Comparison of ENCODE assay signal across 8 mouse cellular contexts in the genomic region with DNA sequence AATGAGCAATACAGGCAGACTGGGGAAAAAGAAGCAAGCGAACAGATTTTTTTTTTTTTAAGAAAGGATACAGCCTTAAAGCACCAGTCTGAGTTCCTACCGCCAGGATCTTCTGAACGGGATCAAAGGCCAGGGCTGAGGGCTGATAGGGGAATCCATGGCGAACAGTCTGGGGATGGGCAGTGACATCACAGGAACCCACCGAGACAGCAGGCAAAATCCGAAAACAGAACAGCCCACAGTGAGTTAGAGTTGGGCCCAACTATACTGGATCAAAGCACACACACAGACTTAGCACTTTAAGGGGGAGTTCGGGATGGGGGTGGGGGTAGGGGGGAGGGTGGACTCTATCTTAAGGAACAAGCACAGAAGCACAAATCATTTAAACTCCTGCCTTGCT. TPM values are rescaled to one million over a fixed set of nuclear protein-coding genes. Genes with fewer than 3 reads are reported as not detected.
DNase-seq lines count a peak whose midpoint lies in the region; ATAC-seq lines count a peak whose summit lies in the region.

No protein-coding gene starts in this region.

- WGBS in kidney, embryonic 14.5 days = 7% methylated on average over 7 of the region's 7 CpGs
- 14% methylated on average over 7 of the region's 7 CpGs for WGBS in intestine, embryonic 16.5 days
- WGBS in neural tube, embryonic 11.5 days = 5% methylated on average over 7 of the region's 7 CpGs

- H3K4me1 ChIP-seq in kidney, embryonic 14.5 days (ENCODE audit: control insufficient read depth, insufficient read depth, low read length) = peaks cover 6% of the 10 kb centered on the region; the same call in 1 of the 2 replicates
- H3K4me1 ChIP-seq in intestine, embryonic 16.5 days (ENCODE audit: control insufficient read depth, insufficient read depth, low read length) = peaks cover 5% of the 10 kb centered on the region
- H3K4me1 ChIP-seq in neural tube, embryonic 11.5 days (ENCODE audit: control insufficient read depth, insufficient read depth, low read length) = peaks cover 5% of the 10 kb centered on the region

- H3K9me3 ChIP-seq in kidney, embryonic 14.5 days (ENCODE audit: control insufficient read depth, low read length) = no peaks in the 10 kb centered on the region
- no peaks in the 10 kb centered on the region for H3K9me3 ChIP-seq in intestine, embryonic 16.5 days (ENCODE audit: control insufficient read depth, low read length)
- no peaks in the 10 kb centered on the region for H3K9me3 ChIP-seq in neural tube, embryonic 11.5 days (ENCODE audit: control insufficient read depth, low read length)

- H3K27me3 ChIP-seq in kidney, embryonic 14.5 days (ENCODE audit: control insufficient read depth, insufficient read depth, low read length) = no peaks in the 10 kb centered on the region
- H3K27me3 ChIP-seq in intestine, embryonic 16.5 days (replicated peaks; ENCODE audit: control insufficient read depth, insufficient read depth, low read length) = no peaks in the 10 kb centered on the region
- no peaks in the 10 kb centered on the region for H3K27me3 ChIP-seq in neural tube, embryonic 11.5 days (ENCODE audit: control insufficient read depth, insufficient read depth, low read length)

- no peak for DNase-seq in kidney, postnatal 25 days
- peak; percentile 3 for DNase-seq in embryo, embryonic 11.5 days (ENCODE audit: low read depth, low spot score)
- peak; percentile 22 for DNase-seq in neural tube, embryonic 11.5 days (ENCODE audit: low spot score)
- DNase-seq in urinary bladder, postnatal 4 days (ENCODE audit: low spot score in 2 of 2) = no peak
- DNase-seq in thymus, postnatal 0 days (ENCODE audit: low spot score) = no peak

- H3K27ac ChIP-seq in kidney, embryonic 14.5 days (ENCODE audit: low read depth, low read length) = no peak overlapping the region
- no peak overlapping the region for H3K27ac ChIP-seq in intestine, embryonic 16.5 days (ENCODE audit: low read length)
- H3K27ac ChIP-seq in neural tube, embryonic 11.5 days (ENCODE audit: low read depth, low read length) = no peak overlapping the region

- no peak for ATAC-seq in kidney, embryonic 14.5 days (ENCODE audit: low FRiP score, low TSS enrichment)
- ATAC-seq in intestine, embryonic 16.5 days = no peak
- no peak for ATAC-seq in neural tube, embryonic 11.5 days (ENCODE audit: insufficient read depth, low FRiP score, low TSS enrichment)
- no peak for ATAC-seq in erythroid progenitor cell, adult 5-6 weeks (replicated peaks; ENCODE audit: low FRiP score, poor library complexity, severe bottlenecking)

- peak overlapping the region; percentile 77 for H3K4me2 ChIP-seq in kidney, embryonic 14.5 days (replicated peaks; ENCODE audit: low read depth, low read length)
- peak overlapping the region; percentile 81 for H3K4me2 ChIP-seq in intestine, embryonic 16.5 days (ENCODE audit: low read depth, low read length)
- peak overlapping the region; percentile 90 for H3K4me2 ChIP-seq in neural tube, embryonic 11.5 days (ENCODE audit: low read depth)

- H3K36me3 ChIP-seq in kidney, embryonic 14.5 days (ENCODE audit: control insufficient read depth, insufficient read depth, low read length) = no peaks in the 10 kb centered on the region
- peaks cover 3% of the 10 kb centered on the region; the same call in 1 of the 2 replicates for H3K36me3 ChIP-seq in intestine, embryonic 16.5 days (ENCODE audit: control insufficient read depth, insufficient read depth, low read length)
- no peaks in the 10 kb centered on the region for H3K36me3 ChIP-seq in neural tube, embryonic 11.5 days (ENCODE audit: control insufficient read depth, insufficient read depth, low read length)

- H3K4me3 ChIP-seq in kidney, embryonic 14.5 days (ENCODE audit: low read length) = peak overlapping the region; percentile 53
- H3K4me3 ChIP-seq in intestine, embryonic 16.5 days (ENCODE audit: low read length) = peak overlapping the region; percentile 85
- peak overlapping the region; percentile 72 for H3K4me3 ChIP-seq in neural tube, embryonic 11.5 days (ENCODE audit: low read depth, low read length)

- H3K9ac ChIP-seq in kidney, embryonic 14.5 days (ENCODE audit: low read depth, low read length) = peak overlapping the region; percentile 88; the same call in 1 of the 2 replicates
- H3K9ac ChIP-seq in intestine, embryonic 16.5 days (ENCODE audit: low read depth, low read length) = 0 out of 2 replicates have a peak overlapping the region, but pooled peaks have one; percentile 29
- no peak overlapping the region for H3K9ac ChIP-seq in neural tube, embryonic 11.5 days (ENCODE audit: low read length)

RNA-seq across cellular contexts. Expression of a gene that starts 1.8 kb away (rescaled TPM):
- polyA plus RNA-seq in kidney, embryonic 14.5 days (2014; fragmentation: Nextera tagmentation; extraction: Ambion mirVana) = 4.1 and 6.9 TPM in 2 replicates
- polyA plus RNA-seq in intestine, embryonic 16.5 days (2015; fragmentation: Nextera tagmentation; extraction: Ambion mirVana) = 3.0 and 3.1 TPM in 2 replicates
- 5.5 and 6.7 TPM in 2 replicates for polyA plus RNA-seq in neural tube, embryonic 11.5 days (2014; fragmentation: Nextera tagmentation; extraction: Ambion mirVana)
- total RNA-seq in erythroid progenitor cell, adult 5-6 weeks (2015; ENCODE audit: low replicate concordance) = 22.3 and 27.7 TPM in 2 replicates
- 12.1 and 19.2 TPM in 2 replicates for total RNA-seq in erythroid progenitor cell, adult 5-6 weeks (2017; ENCODE audit: low replicate concordance)
- polyA plus RNA-seq in thymus, postnatal 0 days (2015; fragmentation: Nextera tagmentation; extraction: Ambion mirVana) = 6.6 and 6.8 TPM in 2 replicates

Comparison
In these comparisons a context has a peak if more than half of its experiments do, and no peak if none do; other contexts are left out.
1. DNase-seq: peak in embryo, embryonic 11.5 days (single experiment) and neural tube, embryonic 11.5 days (single experiment); none in kidney, postnatal 25 days (0 of 2), urinary bladder, postnatal 4 days (0 of 2) and thymus, postnatal 0 days (single experiment).
2. Peak in every context shown above with its lines, with median percentiles within 50 percentile points of each other: H3K4me2 ChIP-seq and H3K4me3 ChIP-seq.